Mouse (Mus musculus): ENCODE measurements around the gene Hacd4.
A peak's percentile ranks its signal among the peaks of the same experiment; 100 is the strongest.
"Not testable (repeated sequence)": the region's sequence is repeated elsewhere in the genome, so short reads cannot be mapped to it uniquely, and the experiment has no call there.

The Hacd4 gene

GRCm38 (mm10) chr4:88432412-88433024 lies 6.2 kb downstream of the Hacd4 start:
- no peak for DNase-seq (ENCODE audit: low spot score)

- DNase-seq (ENCODE audit: low spot score), result no peak
These were observed 11.0 kb downstream of the Hacd4 start for GRCm38 (mm10) chr4:88427630-88428239.

- DNase-seq (ENCODE audit: low spot score), result no peak
These were observed 14.2 kb downstream of the Hacd4 start for GRCm38 (mm10) chr4:88424563-88424962.

GRCm38 (mm10) chr4:88419378-88419777 lies 19.4 kb downstream of the Hacd4 start:
- DNase-seq (ENCODE audit: low spot score), result no peak

GRCm38 (mm10) chr4:88415017-88415416 lies 23.7 kb downstream of the Hacd4 start:
- DNase-seq (ENCODE audit: low spot score), result no peak

GRCm38 (mm10) chr4:88412331-88412730 lies 26.4 kb downstream of the Hacd4 start:
- no peak for DNase-seq (ENCODE audit: low spot score)

GRCm38 (mm10) chr4:88409279-88409678 lies 29.4 kb downstream of the Hacd4 start:
- no peak for DNase-seq (ENCODE audit: low spot score)

- DNase-seq (ENCODE audit: low spot score), result peak; percentile 46
These were observed 31.6 kb downstream of the Hacd4 start for GRCm38 (mm10) chr4:88406887-88407696.

GRCm38 (mm10) chr4:88402884-88403283 lies 35.8 kb downstream of the Hacd4 start:
- DNase-seq (ENCODE audit: low spot score), result no peak

GRCm38 (mm10) chr4:88400992-88401313 lies 37.8 kb downstream of the Hacd4 start:
- DNase-seq (ENCODE audit: low spot score), result no peak

GRCm38 (mm10) chr4:88400302-88400991 lies 38.3 kb downstream of the Hacd4 start:
- DNase-seq (ENCODE audit: low spot score), result no peak

GRCm38 (mm10) chr4:88396995-88397521 lies 41.7 kb downstream of the Hacd4 start:
- DNase-seq (ENCODE audit: low spot score), result no peak

- DNase-seq (ENCODE audit: low spot score), result no peak
These were observed 43.0 kb downstream of the Hacd4 start for GRCm38 (mm10) chr4:88395717-88396116.

GRCm38 (mm10) chr4:88390596-88390995 lies 48.1 kb downstream of the Hacd4 start:
- not testable (repeated sequence) for DNase-seq (ENCODE audit: low spot score)

GRCm38 (mm10) chr4:88390036-88390435 lies 48.7 kb downstream of the Hacd4 start:
- DNase-seq (ENCODE audit: low spot score), result no peak

GRCm38 (mm10) chr4:88372293-88373224 lies 66.2 kb downstream of the Hacd4 start:
- DNase-seq (ENCODE audit: low spot score), result no peak

GRCm38 (mm10) chr4:88370819-88371218 lies 67.9 kb downstream of the Hacd4 start:
- DNase-seq (ENCODE audit: low spot score), result no peak

GRCm38 (mm10) chr4:88369951-88370350 lies 68.8 kb downstream of the Hacd4 start:
- no peak for DNase-seq (ENCODE audit: low spot score)

GRCm38 (mm10) chr4:88357431-88357830 lies 81.3 kb downstream of the Hacd4 start:
- no peak for DNase-seq (ENCODE audit: low spot score)

- no peak for DNase-seq (ENCODE audit: low spot score)
These were observed 82.1 kb downstream of the Hacd4 start for GRCm38 (mm10) chr4:88356652-88357051.

GRCm38 (mm10) chr4:88350910-88351309 lies 87.8 kb downstream of the Hacd4 start:
- peak; percentile 53 for DNase-seq (ENCODE audit: low spot score)

Measured in testis, postnatal 10 days (tissue).